Mouse (Mus musculus) embryonic fibroblast, embryonic 13.5 days (primary cell): ENCODE data around the gene Serpina3c.

Source experiments
- CTCF ChIP-seq: IDR thresholded peaks from 2 replicates; pipeline ENCODE4 v1.5.1; 2011; ENCODE audit warnings: mild to moderate bottlenecking, control low read depth, low read length, moderate library complexity, borderline replicate concordance; ENCODE audit not compliant: insufficient read depth
- POLR2A ChIP-seq: IDR thresholded peaks from 2 replicates; pipeline ENCODE4 v1.6.1; 2011; ENCODE audit warnings: low read depth, mild to moderate bottlenecking, control low read depth, low read length, moderate library complexity

DNA sequence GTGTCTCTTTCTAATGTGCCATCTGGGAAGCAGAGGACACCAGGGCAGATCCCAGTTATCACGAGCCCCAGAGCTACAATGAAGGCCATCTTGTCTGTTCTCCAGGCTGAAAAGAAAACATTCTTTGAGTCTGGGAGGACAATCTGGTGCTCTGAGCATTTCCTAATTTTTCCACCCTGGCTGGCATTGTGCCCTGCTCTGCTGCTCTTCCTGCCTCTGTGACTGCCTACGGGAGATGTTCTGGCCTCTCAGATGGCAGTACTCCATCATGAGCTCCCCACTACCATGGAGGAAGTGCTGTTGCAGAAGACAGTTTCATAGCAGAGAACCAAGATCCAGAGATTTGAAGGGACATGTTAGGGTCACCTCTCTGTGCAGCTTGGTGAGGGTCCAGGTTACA lies 1.7 kb downstream of the Serpina3c start:
- TF ChIP-seq POLR2A (no peak), CTCF (no peak)
